Mouse (Mus musculus): ENCODE data around the gene Nox3.

Gene Nox3

DNA sequence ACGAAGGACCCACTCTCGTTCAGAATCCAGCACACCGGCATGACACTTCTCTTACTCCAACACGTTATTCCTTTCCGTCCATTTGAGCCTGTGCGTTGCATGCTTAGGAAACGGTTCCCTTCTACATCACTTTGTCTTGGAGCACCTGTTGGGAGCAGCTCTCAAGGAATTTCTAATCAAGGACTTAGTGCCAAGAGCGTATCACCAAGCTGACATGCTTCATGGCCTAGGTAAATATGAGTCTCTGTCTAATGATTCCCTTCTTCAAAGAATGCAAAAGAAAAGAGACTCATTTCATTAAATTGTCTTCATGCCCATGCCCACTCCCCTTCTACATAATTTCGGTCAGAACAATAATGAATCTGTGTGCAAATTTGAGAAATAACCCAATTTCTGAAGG is at the start of gene Nox3:
TSS of gene Nox3 (minus strand) at position 101 of the 400 bp plus-strand sequence.
- TF ChIP-seq GATA4 (IDR thresholded peaks at IDR 0.05; ENCODE audit: insufficient replicate concordance, low read length): no peak

DNA sequence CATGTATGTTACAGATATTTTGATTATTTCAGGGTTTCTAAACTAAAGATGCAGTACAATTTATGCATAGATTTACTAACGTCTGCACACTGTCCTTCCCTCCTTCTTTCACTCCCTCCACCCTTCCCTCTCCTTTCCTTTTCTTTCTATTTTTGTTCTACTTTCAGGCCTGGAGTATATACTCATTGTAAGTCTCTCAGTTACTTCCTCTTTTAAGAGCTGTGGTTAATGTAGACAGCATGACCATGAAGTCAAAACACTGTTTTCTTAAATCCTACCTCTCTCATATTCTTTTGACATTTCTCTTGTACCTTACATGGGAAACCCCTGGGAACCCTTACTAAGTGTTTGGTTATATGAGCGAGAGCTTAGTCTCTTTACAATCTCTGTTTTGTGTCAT is 48.3 kb upstream of the Nox3 start:
- no peak for TF ChIP-seq GATA4 (IDR thresholded peaks at IDR 0.05; ENCODE audit: insufficient replicate concordance, low read length)

DNA sequence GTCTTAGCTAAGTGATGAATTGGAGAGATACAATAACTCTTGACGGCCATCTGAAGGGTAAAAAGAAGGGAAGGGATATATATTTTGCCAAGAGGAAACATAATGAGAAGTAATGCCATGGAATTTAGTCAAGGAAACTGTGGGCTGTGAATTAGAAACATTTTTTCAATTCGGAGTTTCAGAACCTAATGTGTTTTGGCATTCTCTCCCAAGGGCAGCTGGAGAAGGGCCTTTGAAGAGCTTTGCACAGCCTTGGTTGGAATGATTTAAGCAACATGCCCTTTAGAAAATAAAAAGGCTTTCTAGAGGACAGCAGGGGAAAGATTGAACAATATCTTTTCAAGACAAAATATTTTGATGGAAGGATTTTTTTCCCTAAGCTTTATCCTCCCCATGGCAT is 40.9 kb upstream of the Nox3 start:
- TF ChIP-seq GATA4 (IDR thresholded peaks at IDR 0.05; ENCODE audit: insufficient replicate concordance, low read length): no peak

DNA sequence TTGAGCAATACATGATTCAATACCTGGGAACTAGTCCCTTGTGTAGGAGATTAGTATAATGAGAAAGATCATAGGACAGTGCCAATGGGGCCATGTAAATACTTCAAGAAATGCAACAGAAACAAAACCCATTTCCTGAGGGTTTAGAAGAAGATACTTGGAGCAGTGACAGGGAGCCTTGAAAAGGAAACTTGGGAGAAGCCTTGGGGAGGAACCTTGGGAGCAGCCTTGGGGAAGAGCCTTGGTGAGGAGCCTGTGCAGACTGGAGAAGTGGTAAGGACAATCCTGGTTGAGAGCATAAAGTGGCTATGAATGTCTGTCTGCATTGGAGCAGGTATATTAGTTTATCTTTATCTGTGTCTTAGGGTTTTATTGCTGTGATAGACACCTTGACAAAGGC is 38.2 kb upstream of the Nox3 start:
- no peak for TF ChIP-seq GATA4 (IDR thresholded peaks at IDR 0.05; ENCODE audit: insufficient replicate concordance, low read length)

DNA sequence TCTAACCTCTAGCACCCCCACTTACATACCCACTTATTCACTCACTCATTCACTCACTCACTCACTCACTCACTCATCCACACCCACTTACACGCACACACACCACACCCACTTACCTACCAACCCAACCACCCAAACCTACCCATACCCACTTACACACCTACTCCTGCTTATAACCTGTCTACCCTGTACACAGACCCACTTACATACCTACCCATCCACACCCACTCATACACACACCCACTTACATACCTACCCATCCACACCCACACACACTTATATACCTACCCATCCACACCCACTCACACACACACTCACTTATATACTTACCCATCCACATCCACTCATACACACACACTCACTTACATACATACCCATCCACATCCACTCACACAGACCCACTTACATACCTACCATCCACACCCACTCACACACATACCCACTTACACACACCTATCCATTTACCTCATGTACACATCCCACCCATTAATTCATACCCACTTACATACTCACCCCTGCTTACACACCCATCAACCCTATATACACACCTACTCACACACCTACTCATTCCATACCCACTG is 9.4 kb upstream of the Nox3 start:
- TF ChIP-seq GATA4 (IDR thresholded peaks at IDR 0.05; ENCODE audit: insufficient replicate concordance, low read length): no peak

DNA sequence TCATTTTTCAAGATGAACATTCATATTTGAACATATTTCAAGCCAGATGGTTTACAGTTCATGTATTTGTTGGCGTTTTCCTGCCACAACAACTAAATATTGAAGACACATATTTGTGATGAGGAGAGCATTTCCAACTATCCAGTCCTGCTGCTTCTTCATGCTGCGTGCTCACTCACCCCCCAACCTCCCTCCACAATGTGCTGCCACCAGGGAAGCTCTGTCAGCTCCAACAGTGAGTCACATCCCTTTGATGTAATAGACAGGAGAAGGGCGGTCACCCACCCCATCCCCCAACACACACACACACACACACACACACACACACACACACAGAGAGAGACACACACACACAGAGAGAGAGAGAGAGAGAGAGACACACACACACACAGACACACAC is 6.3 kb upstream of the Nox3 start:
- no peak for TF ChIP-seq GATA4 (IDR thresholded peaks at IDR 0.05; ENCODE audit: insufficient replicate concordance, low read length)

DNA sequence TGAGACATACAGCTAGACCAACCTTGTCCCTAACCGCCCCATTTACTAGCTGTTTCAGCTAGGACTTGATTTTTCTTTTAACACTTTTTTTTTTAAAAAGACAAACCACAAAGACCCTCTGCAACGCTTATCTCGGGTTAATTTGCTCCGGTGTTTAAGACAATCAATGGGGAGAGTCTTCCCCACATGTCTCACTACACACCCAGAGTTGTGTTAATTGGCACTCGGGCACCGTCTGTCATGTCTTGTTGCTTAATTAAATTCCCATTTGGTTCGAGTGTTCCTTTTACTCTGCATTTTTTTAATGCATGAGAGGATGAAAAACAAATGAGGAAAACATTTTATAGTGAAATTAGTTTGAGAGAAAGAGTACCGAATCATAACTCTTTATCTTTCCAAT is 3.2 kb downstream of the Nox3 start:
- no peak for TF ChIP-seq GATA4 (IDR thresholded peaks at IDR 0.05; ENCODE audit: insufficient replicate concordance, low read length)

DNA sequence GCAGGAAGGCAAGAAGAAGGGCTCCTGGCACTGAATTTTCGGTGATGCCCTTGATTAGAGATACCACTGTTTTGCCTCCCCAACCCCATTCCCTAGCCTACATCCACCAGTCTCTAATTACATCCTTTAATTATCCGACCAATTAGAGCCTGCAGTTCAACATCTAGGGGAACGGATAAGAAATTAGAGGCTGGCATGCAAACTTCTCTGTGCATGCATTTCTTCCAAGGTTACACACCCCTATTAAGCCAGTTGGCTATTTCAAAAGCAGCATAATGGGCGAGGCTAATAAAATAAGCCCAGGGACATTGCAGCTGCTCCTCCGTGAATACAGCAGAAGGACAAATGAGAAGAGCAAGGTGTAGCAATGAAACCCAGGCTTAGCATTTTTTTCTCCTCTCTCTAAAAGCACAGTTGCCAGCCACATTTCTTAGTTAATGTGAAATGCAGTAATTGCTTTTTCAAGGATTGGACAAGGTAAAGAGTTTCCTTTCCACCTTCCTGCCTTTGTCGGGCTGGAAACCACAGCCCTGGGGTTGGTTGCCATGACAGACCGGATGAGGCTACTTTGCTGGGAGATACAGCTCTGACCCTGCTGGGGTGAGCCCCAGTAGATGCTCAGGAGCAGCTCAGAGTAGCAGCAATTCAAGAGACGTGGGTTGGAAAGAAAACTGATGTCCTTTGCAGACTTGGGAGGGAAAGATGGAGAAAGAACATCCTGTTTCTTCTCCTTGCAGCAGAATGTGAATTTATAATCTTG is 5.4 kb downstream of the Nox3 start:
- no peak for TF ChIP-seq GATA4 (IDR thresholded peaks at IDR 0.05; ENCODE audit: insufficient replicate concordance, low read length)

DNA sequence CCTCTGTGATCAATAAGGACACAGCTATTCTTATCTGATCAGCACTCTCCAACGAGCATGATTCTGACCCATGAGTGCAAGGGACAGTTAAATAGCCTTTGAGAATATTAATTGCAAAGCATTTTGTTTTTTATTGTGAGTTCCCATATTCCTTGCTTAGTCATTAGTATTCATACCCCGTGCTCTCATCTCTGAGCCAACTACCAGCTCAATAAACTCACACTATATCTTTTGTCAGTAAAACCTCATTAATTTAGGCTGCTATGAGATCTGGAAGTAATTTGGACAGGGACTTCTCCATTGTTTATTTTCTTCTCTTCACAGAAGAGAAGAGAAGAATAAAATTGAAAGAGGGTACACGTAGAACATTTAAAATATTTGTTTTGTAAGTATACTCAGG is 12.4 kb downstream of the Nox3 start:
- TF ChIP-seq GATA4 (IDR thresholded peaks at IDR 0.05; ENCODE audit: insufficient replicate concordance, low read length): no peak

DNA sequence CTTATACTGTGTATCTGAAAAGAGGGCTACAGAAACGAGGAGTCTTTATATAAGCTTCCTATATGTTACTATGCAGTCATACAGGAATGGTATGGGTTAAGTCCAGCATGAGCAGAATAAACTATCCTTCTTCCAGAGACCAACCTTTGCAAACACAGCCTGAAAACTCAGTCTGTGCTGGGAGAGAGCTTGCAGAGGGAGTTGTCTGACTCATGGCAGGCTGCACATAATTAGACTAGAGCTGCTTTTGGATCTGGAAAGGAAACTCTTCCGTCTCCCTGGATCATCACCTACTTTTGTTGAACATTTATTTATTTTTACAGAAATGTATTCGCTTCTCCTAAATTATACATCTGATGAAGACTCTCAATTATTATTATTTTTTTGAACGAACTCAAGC is 26.8 kb downstream of the Nox3 start:
- TF ChIP-seq GATA4 (IDR thresholded peaks at IDR 0.05; ENCODE audit: insufficient replicate concordance, low read length): no peak

DNA sequence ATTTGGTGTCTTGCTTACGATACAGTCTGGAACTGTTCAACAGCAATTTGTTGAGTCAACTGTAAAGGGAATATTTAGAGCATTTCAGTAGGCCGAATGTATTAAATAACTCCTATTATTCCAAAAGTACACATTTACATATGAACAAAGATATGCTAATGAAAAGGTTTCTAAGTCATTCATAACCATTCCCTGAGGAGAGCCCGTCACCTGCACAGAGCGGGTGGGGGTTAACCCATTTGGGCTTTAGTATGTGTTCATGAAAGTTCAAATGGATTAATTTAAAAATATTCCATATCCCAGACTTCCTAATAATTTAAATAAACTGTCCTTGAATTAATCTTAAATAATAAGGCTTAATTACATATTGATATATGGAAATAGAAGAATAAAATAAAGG is 28.8 kb downstream of the Nox3 start:
- no peak for TF ChIP-seq GATA4 (IDR thresholded peaks at IDR 0.05; ENCODE audit: insufficient replicate concordance, low read length)

DNA sequence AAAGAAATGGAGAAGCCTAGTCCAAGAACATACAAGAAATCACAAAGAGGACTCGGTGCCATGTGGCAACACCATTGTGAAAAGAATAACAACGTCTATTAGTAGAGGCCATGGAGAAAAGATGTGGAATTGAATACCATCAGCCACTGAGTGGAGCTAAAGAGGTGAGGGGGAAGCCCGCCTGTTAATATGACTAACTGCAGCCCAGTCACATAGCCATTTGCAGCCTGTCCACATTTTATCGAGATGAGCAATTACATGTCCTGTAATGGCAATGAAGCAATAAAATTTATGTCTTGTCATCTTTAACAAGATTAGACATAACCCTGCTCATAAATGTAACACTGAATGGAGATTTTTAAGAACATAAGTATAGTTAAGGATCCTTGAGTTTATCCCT is 30.7 kb downstream of the Nox3 start:
- TF ChIP-seq GATA4 (IDR thresholded peaks at IDR 0.05; ENCODE audit: insufficient replicate concordance, low read length): no peak

DNA sequence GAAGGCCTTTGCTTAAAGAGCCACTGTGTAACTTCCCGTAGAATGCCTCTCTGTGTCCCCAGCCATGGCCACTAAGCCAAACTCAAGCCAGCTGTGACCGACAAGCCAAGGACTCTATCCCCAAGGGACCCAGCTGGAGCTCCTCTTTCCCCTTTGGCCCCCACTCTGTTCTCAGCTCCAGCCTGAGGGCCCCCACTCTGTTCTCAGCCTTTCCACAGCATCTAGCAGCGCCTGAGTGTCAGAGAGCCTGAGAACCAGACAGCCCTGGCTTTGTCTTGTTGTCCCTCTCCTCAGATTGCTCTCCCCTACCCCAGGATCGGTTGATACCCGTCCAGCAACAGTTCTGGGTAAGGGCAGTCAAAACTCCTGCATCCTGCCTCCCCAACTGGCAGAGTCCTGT is 36.6 kb downstream of the Nox3 start:
- TF ChIP-seq GATA4 (IDR thresholded peaks at IDR 0.05; ENCODE audit: insufficient replicate concordance, low read length): no peak

DNA sequence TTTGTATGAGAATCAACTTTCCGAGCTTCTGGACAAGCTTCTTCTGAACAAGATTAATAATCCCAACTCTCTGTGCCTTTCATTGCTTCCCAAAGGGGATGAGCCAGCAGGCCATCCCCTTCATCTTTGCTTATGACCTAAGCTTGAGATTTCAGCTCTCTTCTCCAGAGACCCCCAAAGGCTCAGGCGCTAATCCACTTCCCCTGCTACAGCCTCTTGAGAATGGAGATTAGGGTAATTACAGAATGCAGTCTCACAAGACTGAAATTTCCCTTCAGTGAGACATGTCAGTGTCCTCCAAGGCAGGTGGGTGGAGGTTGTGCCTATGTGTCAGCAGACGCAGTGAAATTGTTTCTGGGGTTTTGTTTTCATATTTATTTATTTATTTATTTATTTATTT is 45.7 kb downstream of the Nox3 start:
- no peak for TF ChIP-seq GATA4 (IDR thresholded peaks at IDR 0.05; ENCODE audit: insufficient replicate concordance, low read length)

DNA sequence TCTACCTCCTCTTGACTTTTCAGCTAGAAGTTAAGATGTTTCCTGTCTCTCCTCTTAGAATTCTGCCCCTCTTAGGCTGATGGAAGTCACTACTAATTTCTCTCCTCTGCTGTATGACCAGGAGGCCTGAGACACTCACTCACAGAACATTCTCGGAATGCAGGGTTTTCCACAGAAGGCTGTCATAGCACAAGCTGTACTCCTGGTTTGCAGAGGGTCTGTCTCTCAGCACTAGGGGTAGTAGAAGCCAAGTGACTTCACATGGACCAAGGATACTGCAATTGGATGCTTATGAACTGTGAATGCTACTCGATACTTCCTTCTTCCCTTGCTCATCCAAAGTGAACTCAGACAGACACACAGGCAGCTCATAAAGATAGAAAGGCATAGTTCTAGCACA is 52.5 kb downstream of the Nox3 start:
- TF ChIP-seq GATA4 (IDR thresholded peaks at IDR 0.05; ENCODE audit: insufficient replicate concordance, low read length): no peak

DNA sequence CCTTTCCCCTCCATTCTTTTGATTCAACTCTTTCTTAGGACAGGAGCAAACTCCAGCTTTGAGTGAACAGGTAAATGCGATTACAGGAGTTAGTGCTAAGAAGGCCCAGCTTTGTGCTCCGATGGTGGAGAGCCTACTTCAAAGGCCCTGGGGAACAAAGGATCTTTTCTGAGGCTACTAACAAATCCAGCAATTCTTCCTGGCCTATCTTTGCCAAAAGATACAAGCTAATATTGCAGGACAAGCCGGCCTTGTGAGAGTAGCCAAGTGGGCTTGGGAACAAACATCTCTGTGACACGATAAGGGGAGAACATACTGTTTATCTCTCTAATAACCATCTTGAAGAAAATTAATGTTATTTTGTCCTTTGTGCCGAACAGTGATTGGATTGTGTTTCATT is 54.6 kb downstream of the Nox3 start:
- TF ChIP-seq GATA4 (IDR thresholded peaks at IDR 0.05; ENCODE audit: insufficient replicate concordance, low read length): no peak

DNA sequence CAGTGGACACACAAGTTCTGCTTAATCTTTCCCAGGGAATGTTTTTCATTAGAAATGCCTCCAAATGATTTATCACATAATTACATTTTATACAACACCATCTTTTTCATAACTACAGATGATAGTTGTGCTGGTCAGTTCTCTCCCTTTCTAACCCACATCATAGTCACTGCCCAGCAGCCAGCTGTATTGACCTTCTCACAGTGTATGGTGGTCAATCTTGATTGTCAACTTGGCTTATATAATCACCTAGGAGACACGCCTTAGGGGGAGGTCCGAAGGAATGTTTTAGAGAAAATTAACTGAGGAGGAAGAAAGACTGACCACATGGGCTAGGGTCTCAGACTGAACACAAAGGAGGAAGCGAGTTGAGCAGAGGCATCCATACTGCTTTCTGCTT is 57.3 kb downstream of the Nox3 start:
- no peak for TF ChIP-seq GATA4 (IDR thresholded peaks at IDR 0.05; ENCODE audit: insufficient replicate concordance, low read length)
